Mouse (Mus musculus) leukemia stem cell, adult 10-12 weeks (primary cell): ENCODE measurements around the gene Rnaset2a. TPM values are rescaled to one million over a fixed set of nuclear protein-coding genes. Genes with fewer than 3 reads are reported as not detected.

Source experiments
- polyA plus RNA-seq: library from polyadenylated mRNA; stranded (reverse); fragments of >175 nt; gene quantifications from 2 replicates; pipeline ENCODE4 v1.2.3, GENCODE M21; 2012; ENCODE audit warnings: low replicate concordance

Gene Rnaset2a
- polyA plus RNA-seq = 28.1 and 39.2 TPM in 2 replicates

GRCm38 (mm10) chr17:8147439-8148316 is at the start of gene Rnaset2a, which contains the start of gene Gm49673:
Gene Rnaset2a (minus strand): TSS chr17:8148097.
Gene Gm49673 (minus strand): TSS chr17:8147788.

DNA sequence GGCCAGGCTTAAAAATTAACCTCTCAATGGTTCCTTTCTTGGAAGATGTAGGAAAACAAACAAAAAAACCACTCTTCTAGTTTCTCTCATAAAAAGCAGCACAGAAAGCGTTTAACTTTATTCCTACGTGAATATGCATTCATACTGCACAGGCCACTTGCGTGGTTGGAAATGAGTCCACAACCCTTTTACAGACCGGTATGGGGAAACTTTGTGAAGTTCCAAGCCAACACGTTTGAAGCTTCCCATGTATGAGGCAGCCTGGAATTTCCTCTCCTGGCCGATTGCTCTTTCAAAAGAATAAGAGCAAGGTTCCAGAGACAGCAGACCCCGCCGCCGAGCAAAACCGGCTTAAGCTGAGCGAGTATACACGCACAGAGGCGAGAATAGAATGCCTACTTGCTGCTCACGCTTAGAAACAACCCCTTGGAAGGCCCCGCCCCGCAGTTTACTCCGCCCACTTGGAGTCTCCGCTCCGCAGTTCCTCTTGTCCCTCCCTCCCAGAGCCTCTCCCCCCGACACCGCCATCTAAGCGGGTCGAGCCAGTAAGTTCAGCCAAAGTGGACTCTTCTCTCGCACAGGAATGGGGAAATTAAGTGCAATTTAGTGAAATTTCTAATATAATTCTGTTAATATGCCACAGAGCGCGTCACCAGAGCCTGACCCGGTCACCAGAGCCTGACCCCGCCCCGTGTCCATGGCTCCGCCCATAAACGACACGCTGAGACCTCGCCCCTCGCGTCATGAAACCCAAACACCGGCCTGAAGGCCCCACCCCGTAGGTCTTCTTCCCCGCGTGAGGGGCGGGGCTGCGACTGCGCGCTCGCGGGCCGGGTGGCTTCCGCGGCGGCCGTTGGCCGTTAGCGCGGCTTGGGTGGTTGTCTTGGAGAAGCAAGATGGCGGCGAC is 17.1 kb upstream of the Rnaset2a start, which contains the start of gene Fgfr1op:
Gene Fgfr1op (plus strand): TSS at position 801 of the 907 bp plus-strand sequence.

Other genes with a start within 250 kb of the Rnaset2a start
- gene Tagap, start 222.1 kb downstream of the Rnaset2a start, polyA plus RNA-seq = 0.72 and 2.1 TPM in 2 replicates
- 58.8 and 71.4 TPM in 2 replicates for gene Rsph3a, start 202.5 kb downstream of the Rnaset2a start, polyA plus RNA-seq
- gene Gm49673, start 309 bp downstream of the Rnaset2a start, polyA plus RNA-seq = 0.46 TPM in 1 of 2 replicates, not detected in the other
- 2.4 and 15.9 TPM in 2 replicates for gene Fgfr1op, start 17.4 kb upstream of the Rnaset2a start, polyA plus RNA-seq
- gene Ccr6, start 87.9 kb upstream of the Rnaset2a start, polyA plus RNA-seq = 0.24 and 3.6 TPM in 2 replicates
- gene Mpc1, start 134.8 kb upstream of the Rnaset2a start, polyA plus RNA-seq = 8.3 and 24.1 TPM in 2 replicates
- gene Sft2d1, start 163.0 kb upstream of the Rnaset2a start, polyA plus RNA-seq = 53.5 and 227 TPM in 2 replicates
- 0.69 and 1.7 TPM in 2 replicates for gene Prr18, start 189.4 kb upstream of the Rnaset2a start, polyA plus RNA-seq
- not detected in 2 replicates for gene T2, start 207.9 kb upstream of the Rnaset2a start, polyA plus RNA-seq